Mouse (Mus musculus): ENCODE measurements around the gene Cnot9. TPM values are rescaled to one million over a fixed set of nuclear protein-coding genes. Genes with fewer than 3 reads are reported as not detected.

Cnot9 gene
- total RNA-seq, 2 experiments from 2014 or later: 38.6 to 41.1 TPM

Other genes starting within 250 kb of the Cnot9 start
- gene Gpbar1, start 227.5 kb upstream of the Cnot9 start, total RNA-seq (2021): not detected
- 100 to 1,000 TPM; 131 to 139 TPM for gene Aamp, start 221.3 kb upstream of the Cnot9 start, total RNA-seq (2021)
- gene Pnkd, start 221.1 kb upstream of the Cnot9 start, total RNA-seq (2021): 100 to 1,000 TPM; 109 to 124 TPM
- gene Tmbim1, start 200.4 kb upstream of the Cnot9 start, total RNA-seq (2021): 10 to 100 TPM; 10.4 to 11.2 TPM
- under 1 TPM; 0.41 to 0.45 TPM for gene Catip, start 143.9 kb upstream of the Cnot9 start, total RNA-seq (2021)
- 1 to 10 TPM; 1.9 to 2.7 TPM for gene Slc11a1, start 130.9 kb upstream of the Cnot9 start, total RNA-seq (2021)
- 10 to 100 TPM; 17.8 to 17.9 TPM for gene Ctdsp1, start 114.5 kb upstream of the Cnot9 start, total RNA-seq (2021)
- gene Vil1, start 96.7 kb upstream of the Cnot9 start, total RNA-seq (2021): under 1 TPM; 0.89 to 0.92 TPM
- gene Plcd4, start 36.8 kb downstream of the Cnot9 start, total RNA-seq (2021): 10 to 100 TPM in 1 of 2 experiments, 1 to 10 TPM in 1; 7.6 to 10.9 TPM
- gene Usp37, start 38.2 kb downstream of the Cnot9 start, total RNA-seq (2021): 10 to 100 TPM; 24.6 to 25.4 TPM
- gene Zfp142, start 82.2 kb downstream of the Cnot9 start, total RNA-seq (2021): 10 to 100 TPM; 24.1 to 25.3 TPM
- 10 to 100 TPM; 21.2 to 23.1 TPM for gene Bcs1l, start 82.2 kb downstream of the Cnot9 start, total RNA-seq (2021)
- 10 to 100 TPM; 55.7 to 59.1 TPM for gene Rnf25, start 95.3 kb downstream of the Cnot9 start, total RNA-seq (2021)
- 1 to 10 TPM; 7.5 to 8.8 TPM for gene Stk36, start 95.4 kb downstream of the Cnot9 start, total RNA-seq (2021)
- 10 to 100 TPM; 21.3 to 28.2 TPM for gene Ttll4, start 155.7 kb downstream of the Cnot9 start, total RNA-seq (2021)
- gene Cyp27a1, start 207.5 kb downstream of the Cnot9 start, total RNA-seq (2021): 1 to 10 TPM in 1 of 2 experiments, under 1 TPM in 1; 0.75 to 1.3 TPM
- not detected for gene Prkag3, start 243.2 kb downstream of the Cnot9 start, total RNA-seq (2021)

Data from left cerebral cortex, postnatal 10 days (tissue).